Mouse (Mus musculus) C2C12 (cell line): ENCODE results near the gene Tnfaip2.
A peak's percentile ranks its signal among the peaks of the same experiment; 100 is the strongest.

ENCODE experiments used
- CEBPB ChIP-seq: IDR thresholded peaks from one replicate; pipeline ENCODE4 v1.6.1; 2011; ENCODE audit warnings: low read depth, mild to moderate bottlenecking, control low read depth, moderate library complexity
- CTCF ChIP-seq: IDR thresholded peaks from one replicate; pipeline ENCODE4 v1.5.1; 2011; ENCODE audit not compliant: control insufficient read depth, insufficient read depth, insufficient read length
- FOSL1 ChIP-seq: IDR thresholded peaks from one replicate; pipeline ENCODE4 v1.8.0; 2011; ENCODE audit warnings: mild to moderate bottlenecking, low read length; ENCODE audit not compliant: poor library complexity, insufficient read depth, severe bottlenecking
- MAX ChIP-seq: IDR thresholded peaks from one replicate; pipeline ENCODE4 v1.6.1; 2011; ENCODE audit warnings: mild to moderate bottlenecking, control low read depth
- MYOD1 ChIP-seq: IDR thresholded peaks from one replicate; pipeline ENCODE4 v1.6.1; 2011; ENCODE audit warnings: low read depth; ENCODE audit not compliant: control insufficient read depth, insufficient read length
- MYOG ChIP-seq: IDR thresholded peaks from one replicate; pipeline ENCODE4 v1.6.1; 2011; ENCODE audit not compliant: control insufficient read depth, insufficient read length; ENCODE audit errors: extremely low read depth
- USF1 ChIP-seq: IDR thresholded peaks from one replicate; pipeline ENCODE4 v1.6.1; 2011; ENCODE audit warnings: low read depth, mild to moderate bottlenecking, control low read depth, moderate library complexity

DNA sequence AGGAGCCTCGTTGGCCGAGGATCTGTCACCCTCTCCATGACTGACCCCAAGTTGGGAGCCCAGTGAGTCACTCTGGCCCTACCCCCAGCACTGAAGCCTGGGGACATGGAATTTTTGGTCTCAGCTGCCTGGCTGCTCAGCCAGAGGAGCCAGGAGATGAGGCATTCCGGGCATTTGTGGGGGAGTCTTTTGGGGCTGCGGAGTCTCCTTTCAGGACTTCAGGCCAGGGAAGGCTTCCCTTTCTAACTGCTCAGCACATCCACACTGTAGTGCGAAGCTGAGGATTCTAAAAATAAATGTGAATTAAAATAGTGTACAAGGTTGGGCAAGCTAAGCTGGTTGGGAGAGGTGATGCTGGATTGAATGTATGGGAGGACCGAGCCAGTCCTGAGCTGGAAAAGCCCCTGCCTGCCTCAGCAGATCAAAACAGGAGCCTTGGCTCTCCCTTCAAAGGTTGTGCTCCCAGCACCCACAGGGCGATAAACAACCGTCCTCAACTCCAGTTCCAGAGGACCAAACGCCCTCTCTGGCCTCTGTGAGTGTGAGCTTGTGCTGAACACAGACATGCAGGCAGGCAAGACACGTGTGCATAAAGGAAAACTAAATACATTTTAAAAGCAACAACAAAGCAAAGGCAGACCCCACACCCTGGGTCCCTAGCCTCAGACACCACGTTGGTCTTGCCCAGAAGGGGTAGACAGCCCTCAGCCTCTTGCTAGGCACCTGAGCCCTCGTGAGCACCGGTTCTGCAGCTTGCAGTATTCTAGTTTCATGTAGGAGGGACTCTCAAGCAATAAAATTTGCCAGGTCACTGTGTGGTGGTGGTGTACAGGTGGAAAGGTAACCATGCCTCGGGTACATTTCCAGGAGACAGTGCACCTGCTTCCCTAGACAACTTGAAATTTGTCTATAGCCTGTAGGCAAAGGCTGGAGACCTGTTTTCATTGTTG, 11.1 kb upstream of the Tnfaip2 start:
- TF ChIP-seq CTCF, result no peak
- TF ChIP-seq MAX, result peak; percentile 32
- no peak for TF ChIP-seq MYOG
- no peak for TF ChIP-seq MYOD1
- TF ChIP-seq USF1, result no peak
- TF ChIP-seq CEBPB, result no peak
- no peak for TF ChIP-seq FOSL1
